In the genomic region with DNA sequence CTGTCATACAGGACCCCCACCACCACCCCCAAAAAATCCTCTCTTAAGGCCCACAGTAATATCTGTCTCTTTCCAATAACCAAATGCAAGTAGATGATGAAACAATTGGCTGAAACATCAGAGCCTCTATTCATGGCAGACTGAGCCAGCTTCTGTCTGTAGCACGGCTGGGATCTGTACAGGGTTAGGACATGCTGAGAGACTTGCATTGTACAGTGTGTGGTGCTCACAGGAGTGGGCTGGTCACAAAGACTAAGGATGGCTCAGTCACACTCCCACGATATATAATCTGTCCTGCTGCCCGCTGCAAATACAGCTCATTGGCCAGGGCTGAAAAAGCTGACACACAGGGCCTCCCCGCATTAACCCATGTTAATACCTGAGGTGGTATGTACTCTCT, we compare ENCODE assay signal across 25 mouse cellular contexts.
DNase-seq lines count a peak whose midpoint lies in the region; ATAC-seq and TF ChIP-seq lines count a peak whose summit lies in the region.
"Had no signal": no experiment of that assay in that cellular context is flagged by ENCODE, and none has a peak within 500 bp of the region (broad histone marks: within the 10 kb centered on the region; RNA-seq: fewer than 3 reads in every experiment).

No protein-coding gene starts in this region.

- ATAC-seq in frontal cortex, adult (ENCODE audit: low TSS enrichment), result peak; percentile 70
- ATAC-seq in neural tube, embryonic 15.5 days (ENCODE audit: low FRiP score), result no peak
- ATAC-seq: inflammation-experienced regulatory T-cells, adult 6 months had no signal

- no peaks in the 10 kb centered on the region for H3K27me3 ChIP-seq in neural tube, embryonic 15.5 days (replicated peaks)
- H3K27me3 ChIP-seq: embryonic facial prominence, embryonic 15.5 days; heart, embryonic 15.5 days; hindbrain, embryonic 12.5 days; limb, embryonic 13.5 days; lung, embryonic 15.5 days; midbrain, embryonic 12.5 days; neural tube, embryonic 13.5 days had no signal

- no peak overlapping the region for H3K4me2 ChIP-seq in neural tube, embryonic 15.5 days
- H3K4me2 ChIP-seq: embryonic facial prominence, embryonic 15.5 days; heart, embryonic 15.5 days; hindbrain, embryonic 12.5 days; limb, embryonic 13.5 days; liver, embryonic 11.5 days; lung, embryonic 15.5 days; midbrain, embryonic 12.5 days; neural tube, embryonic 13.5 days had no signal

- peak overlapping the region; percentile 55 for H3K27ac ChIP-seq in layer of hippocampus, adult 2 months
- H3K27ac ChIP-seq in neural tube, embryonic 15.5 days (replicated peaks), result 0 out of 2 replicates have a peak overlapping the region, but pooled peaks have one; percentile 24
- H3K27ac ChIP-seq: embryonic facial prominence, embryonic 10.5 days; embryonic facial prominence, embryonic 15.5 days; heart, embryonic 15.5 days; hindbrain, embryonic 12.5 days; limb, embryonic 13.5 days; lung, embryonic 15.5 days; midbrain, embryonic 12.5 days; neural tube, embryonic 13.5 days had no signal

- TF ChIP-seq CTCF in layer of hippocampus, adult 2 months (conservative IDR thresholded peaks at IDR 0.05), result no peak

- H3K4me3 ChIP-seq in layer of hippocampus, adult 2 months, result no peak overlapping the region
- no peak overlapping the region for H3K4me3 ChIP-seq in neural tube, embryonic 15.5 days (replicated peaks)
- H3K4me3 ChIP-seq: embryonic facial prominence, embryonic 10.5 days; embryonic facial prominence, embryonic 15.5 days; heart, embryonic 15.5 days; hindbrain, embryonic 12.5 days; limb, embryonic 13.5 days; lung, embryonic 15.5 days; midbrain, embryonic 12.5 days; myocyte; neural tube, embryonic 13.5 days had no signal

- no peaks in the 10 kb centered on the region for H3K36me3 ChIP-seq in neural tube, embryonic 15.5 days
- H3K36me3 ChIP-seq: embryonic facial prominence, embryonic 10.5 days; embryonic facial prominence, embryonic 15.5 days; heart, embryonic 15.5 days; hindbrain, embryonic 12.5 days; limb, embryonic 13.5 days; lung, embryonic 15.5 days; midbrain, embryonic 12.5 days; neural tube, embryonic 13.5 days had no signal

- H3K9ac ChIP-seq in neural tube, embryonic 15.5 days (replicated peaks), result no peak overlapping the region
- H3K9ac ChIP-seq: embryonic facial prominence, embryonic 15.5 days; heart, embryonic 15.5 days; hindbrain, embryonic 12.5 days; limb, embryonic 13.5 days; lung, embryonic 15.5 days; midbrain, embryonic 12.5 days; neural tube, embryonic 13.5 days had no signal

- H3K4me1 ChIP-seq in neural tube, embryonic 15.5 days, result peaks cover 6% of the 10 kb centered on the region
- H3K4me1 ChIP-seq: embryonic facial prominence, embryonic 15.5 days; heart, embryonic 15.5 days; hindbrain, embryonic 12.5 days; limb, embryonic 13.5 days; lung, embryonic 15.5 days had no signal

- 60% methylated on average over 4 of the region's 4 CpGs for WGBS in neural tube, embryonic 15.5 days

- no peaks in the 10 kb centered on the region for H3K9me3 ChIP-seq in neural tube, embryonic 15.5 days (replicated peaks)
- H3K9me3 ChIP-seq: embryonic facial prominence, embryonic 10.5 days; embryonic facial prominence, embryonic 15.5 days; heart, embryonic 15.5 days; hindbrain, embryonic 12.5 days; limb, embryonic 13.5 days; lung, embryonic 15.5 days; midbrain, embryonic 12.5 days; neural tube, embryonic 13.5 days had no signal

- no peak for DNase-seq in frontal cortex, postnatal 36 days (ENCODE audit: low spot score in 2 of 2)
- DNase-seq in layer of hippocampus, adult 2 months (ENCODE audit: low spot score in 2 of 2), result no peak
- DNase-seq in layer of hippocampus, postnatal 25 days (ENCODE audit: extremely low spot score in 1 of 2, low spot score in 1 of 2), result no peak
- DNase-seq in neural tube, embryonic 10.5 days (ENCODE audit: extremely low spot score, low spot score), result no peak
- no peak for DNase-seq in spleen, adult 18-20 months
- DNase-seq: adrenal gland, postnatal 25 days; B cell, adult 2 months; cerebellum, adult 2 months; gastrocnemius, postnatal 10 days; kidney, adult 11 months; kidney, postnatal 36 days; thymus, postnatal 4 days had no signal
